Mouse (Mus musculus): ENCODE data around the gene Als2. TPM values are rescaled to one million over a fixed set of nuclear protein-coding genes. Genes with fewer than 3 reads are reported as not detected.

Gene Als2
- total RNA-seq, 2 experiments from 2014 or later, result 37.2 to 37.9 TPM

Other genes starting within 250 kb of the Als2 start
- not detected for gene C2cd6, start 142.3 kb downstream of the Als2 start, total RNA-seq (2021)
- gene Tmem237, start 116.8 kb downstream of the Als2 start, total RNA-seq (2021), result 10 to 100 TPM; 30.2 to 32.2 TPM
- 1 to 10 TPM in 1 of 2 experiments, under 1 TPM in 1; 0.79 to 2.0 TPM for gene Mpp4, start 73.8 kb downstream of the Als2 start, total RNA-seq (2021)
- gene Cdk15, start 19.7 kb upstream of the Als2 start, total RNA-seq (2021), result 1 to 10 TPM in 1 of 2 experiments, under 1 TPM in 1; 0.35 to 1.1 TPM
- gene Fzd7, start 245.2 kb upstream of the Als2 start, total RNA-seq (2021), result 1 to 10 TPM; 5.5 to 6.4 TPM